Mouse (Mus musculus) liver, adult 2 months (tissue): ENCODE data around the gene Brinp1.

Experiments
- CTCF ChIP-seq: fragments of 200-500 bp; IDR thresholded peaks from 2 replicates; pipeline ENCODE4 v1.5.1; 2011; ENCODE audit warnings: low read depth, low read length, control low read depth
- POLR2A ChIP-seq: fragments of 200-500 bp; IDR thresholded peaks from 2 replicates; pipeline ENCODE4 v1.6.1; 2011; ENCODE audit warnings: low read length, control low read depth; ENCODE audit not compliant: insufficient read depth; ENCODE audit errors: extremely low read depth

DNA sequence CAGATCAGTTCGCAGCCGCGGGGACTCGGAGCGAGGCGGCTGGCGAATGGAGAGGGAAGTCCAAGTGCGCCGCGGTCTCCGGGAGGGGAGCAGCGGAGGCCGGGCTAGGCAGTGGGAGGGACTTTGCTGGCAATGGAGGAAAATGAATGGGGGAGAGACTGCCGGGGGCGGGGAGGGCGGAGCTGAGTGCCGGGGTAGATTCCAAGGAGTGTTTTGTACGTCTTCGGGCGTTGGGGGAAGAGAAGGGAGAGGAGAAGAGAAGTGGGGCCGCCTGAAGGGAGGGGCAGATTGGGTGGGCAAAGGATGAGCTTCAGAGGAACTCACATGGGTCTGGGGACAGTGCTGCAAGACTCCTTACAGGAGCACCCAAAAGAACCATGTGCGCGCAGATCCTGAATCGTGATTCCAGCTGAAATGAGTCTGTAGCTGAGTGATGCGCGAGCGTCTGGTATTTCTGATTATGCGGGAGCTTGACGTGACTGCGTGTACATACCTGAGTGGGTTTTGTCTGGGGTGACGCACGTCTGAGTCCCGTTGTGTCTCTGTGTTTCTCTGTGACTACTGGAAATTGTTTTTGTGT lies at the start of gene Brinp1:
- TF ChIP-seq CTCF (no peak), POLR2A (no peak)
